Mouse (Mus musculus) embryonic facial prominence, embryonic 12.5 days (tissue): ENCODE results near the gene Hoxc11. TPM values are rescaled to one million over a fixed set of nuclear protein-coding genes. Genes with fewer than 3 reads are reported as not detected.

Experiments
- ATAC-seq: fragments of 200-750 bp; cut with Nextera tagmentation; 2 replicates; pipeline ENCODE4 v1.8.0; 2017; ENCODE audit not compliant: insufficient number of reproducible peaks, insufficient read depth, low FRiP score, low TSS enrichment
- H3K27ac ChIP-seq: fragments of 300-500 bp; sonication (generic); 2 replicates; pipeline ENCODE4 v1.5.1; 2016; ENCODE audit warnings: mild to moderate bottlenecking
- H3K27me3 ChIP-seq: fragments of 300-500 bp; sonication (generic); 2 replicates; pipeline ENCODE4 v1.6.1; 2016; ENCODE audit warnings: mild to moderate bottlenecking, moderate library complexity
- H3K36me3 ChIP-seq: fragments of 300-500 bp; sonication (generic); 2 replicates; pipeline ENCODE4 v1.6.1; 2016; ENCODE audit warnings: mild to moderate bottlenecking
- H3K4me1 ChIP-seq: fragments of 300-500 bp; sonication (generic); 2 replicates; pipeline ENCODE4 v1.6.1; 2016
- H3K4me2 ChIP-seq: fragments of 300-500 bp; sonication (generic); replicated peaks from 2 replicates; pipeline ENCODE4 v1.6.1; 2016; ENCODE audit warnings: mild to moderate bottlenecking, moderate library complexity
- H3K4me3 ChIP-seq: fragments of 300-500 bp; sonication (generic); 2 replicates; pipeline ENCODE4 v1.5.1; 2016; ENCODE audit warnings: mild to moderate bottlenecking
- H3K9ac ChIP-seq: fragments of 300-500 bp; sonication (generic); 2 replicates; pipeline ENCODE4 v1.6.1; 2016; ENCODE audit warnings: mild to moderate bottlenecking, moderate library complexity
- H3K9me3 ChIP-seq: fragments of 300-500 bp; sonication (generic); 2 replicates; pipeline ENCODE4 v1.6.1; 2016; ENCODE audit warnings: mild to moderate bottlenecking, moderate library complexity
- WGBS: fragments of 180-500 bp; shearing (Covaris S2); methylation state at CpG from one replicate; pipeline ENCODE4 v1.1.7; 2016; 5-methylcytosine and 5-hydroxymethylcytosine counted together
- polyA plus RNA-seq: library from polyadenylated mRNA; unstranded; fragments of >200 nt; fragmentation: Nextera tagmentation; extraction: Ambion mirVana; gene quantifications from 2 replicates; pipeline ENCODE4 v1.2.1, GENCODE M21; 2016

Gene Hoxc11
- polyA plus RNA-seq, 1 experiment from 2014 or later: not detected

- no peaks in the 10 kb centered on the region for H3K9me3 ChIP-seq
- H3K36me3 ChIP-seq: no peaks in the 10 kb centered on the region
- 2% methylated on average over 85 of the region's 88 CpGs for WGBS
- peak within 1 kb of the TSS; percentile 17 for H3K4me2 ChIP-seq
- H3K9ac ChIP-seq: no peak within 1 kb of the TSS
- H3K4me3 ChIP-seq: peak within 1 kb of the TSS; percentile 16
- H3K4me1 ChIP-seq: peaks cover 4% of the 10 kb centered on the region; the same call in 1 of the 2 replicates
- no peak within 1 kb of the TSS for H3K27ac ChIP-seq
- H3K27me3 ChIP-seq: peaks cover 98% of the 10 kb centered on the region
- ATAC-seq: no peak
These were observed 32.9 kb upstream of the Hoxc11 start, which contains the start of gene Hoxc13 for GRCm38 (mm10) chr15:102921053-102922011. Gene Hoxc13 (plus strand): TSS chr15:102921103.

DNA sequence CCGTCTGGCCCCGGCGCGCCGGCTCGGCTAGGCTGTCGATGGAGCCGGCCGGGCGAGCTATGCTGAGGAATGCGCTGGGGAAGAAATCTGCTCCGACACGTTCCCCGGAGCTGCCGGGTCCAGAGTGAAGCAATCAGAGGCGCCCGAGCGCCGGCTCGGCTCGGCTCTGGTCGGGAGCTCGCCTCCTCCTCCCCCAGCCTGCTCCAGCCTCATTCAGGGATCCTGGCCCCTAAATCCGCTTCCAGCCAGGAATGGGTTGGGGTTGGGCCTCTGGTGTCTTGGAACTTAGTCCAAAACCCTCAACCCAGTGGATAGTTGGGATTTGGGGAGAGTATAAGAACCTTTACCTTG is 32.2 kb upstream of the Hoxc11 start:
- Histone ChIP-seq H3K9ac (no peak overlapping the region), H3K4me1 (peaks cover 4% of the 10 kb centered on the region; the same call in 1 of the 2 replicates), H3K4me3 (no peak overlapping the region), H3K27ac (no peak overlapping the region), H3K4me2 (no peak overlapping the region), H3K27me3 (peaks cover 96% of the 10 kb centered on the region), H3K9me3 (no peaks in the 10 kb centered on the region), H3K36me3 (no peaks in the 10 kb centered on the region)
- under 1% methylated on average over 20 of the region's 24 CpGs for WGBS
- no peak for ATAC-seq

DNA sequence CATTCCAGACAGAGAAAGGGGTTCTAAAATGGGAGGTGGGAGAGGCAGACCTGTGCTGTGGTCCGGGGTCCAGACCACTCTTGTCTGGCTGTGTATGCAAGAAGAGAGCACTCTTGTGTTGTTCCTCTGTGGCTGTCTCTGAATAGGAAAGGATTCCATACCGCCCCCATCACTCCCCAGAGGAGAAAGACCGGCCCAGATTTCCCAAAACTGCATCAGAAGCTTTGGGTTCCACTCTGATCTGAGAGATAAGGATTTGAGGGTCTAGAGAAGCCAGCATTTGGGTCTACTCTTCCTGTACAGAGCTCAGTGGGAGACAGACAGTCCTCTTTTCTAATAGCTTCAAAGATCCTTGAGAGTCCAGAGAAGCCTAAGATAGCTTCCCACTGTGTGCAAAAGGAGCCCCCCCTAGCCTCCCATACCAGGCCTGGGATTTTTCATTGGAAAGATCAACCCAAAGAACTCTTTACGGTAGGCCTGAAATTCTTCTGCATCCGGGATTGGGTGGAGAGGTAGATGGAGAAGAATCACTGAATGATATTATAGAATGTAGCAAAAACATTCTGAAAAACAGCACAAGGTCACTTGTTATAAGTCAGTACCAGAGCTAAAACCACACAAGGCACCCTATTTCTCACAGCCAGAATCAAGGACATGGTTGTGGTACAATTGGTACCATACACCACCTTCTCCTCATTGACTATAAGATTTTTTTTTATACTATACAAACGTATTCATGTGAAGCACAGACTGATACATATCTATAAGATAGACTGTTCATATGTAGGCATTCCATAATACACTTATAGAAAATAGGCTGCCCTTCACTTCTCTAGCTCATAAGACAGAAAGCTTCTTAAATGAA is 31.4 kb upstream of the Hoxc11 start:
- Histone ChIP-seq H3K27me3 (peaks cover 96% of the 10 kb centered on the region), H3K4me1 (peaks cover 4% of the 10 kb centered on the region; the same call in 1 of the 2 replicates), H3K9me3 (no peaks in the 10 kb centered on the region), H3K36me3 (no peaks in the 10 kb centered on the region), H3K4me2 (no peak overlapping the region), H3K27ac (no peak overlapping the region), H3K9ac (no peak overlapping the region), H3K4me3 (no peak overlapping the region)
- no peak for ATAC-seq
- WGBS: 8% methylated on average over 6 of the region's 6 CpGs

DNA sequence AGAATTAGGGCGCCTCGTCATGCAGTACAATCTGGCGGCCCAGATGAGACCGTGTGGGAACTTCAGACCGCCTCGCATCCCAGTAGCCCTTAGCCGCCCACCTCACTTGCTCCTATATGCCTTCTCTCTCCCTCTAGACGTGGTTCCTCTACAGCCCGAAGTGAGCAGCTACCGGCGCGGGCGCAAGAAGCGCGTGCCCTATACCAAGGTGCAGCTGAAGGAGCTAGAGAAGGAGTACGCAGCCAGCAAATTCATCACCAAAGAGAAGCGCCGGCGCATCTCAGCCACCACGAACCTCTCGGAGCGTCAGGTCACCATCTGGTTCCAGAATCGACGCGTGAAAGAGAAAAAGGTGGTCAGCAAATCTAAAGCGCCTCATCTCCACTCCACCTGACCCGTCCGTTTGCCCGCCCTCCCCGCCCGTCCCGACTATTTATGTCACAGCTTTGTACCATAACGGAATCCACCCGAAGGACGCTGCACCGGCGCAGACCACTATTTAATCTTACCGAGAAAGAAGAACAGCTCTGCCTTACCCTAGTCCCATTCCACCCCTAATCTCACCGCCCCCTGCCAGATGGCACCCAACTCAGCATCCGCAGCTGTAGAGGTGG is 27.1 kb upstream of the Hoxc11 start:
- Histone ChIP-seq H3K27ac (no peak overlapping the region), H3K4me2 (no peak overlapping the region), H3K4me1 (no peaks in the 10 kb centered on the region), H3K4me3 (no peak overlapping the region), H3K27me3 (peaks cover 96% of the 10 kb centered on the region), H3K9ac (no peak overlapping the region), H3K36me3 (no peaks in the 10 kb centered on the region), H3K9me3 (no peaks in the 10 kb centered on the region)
- ATAC-seq: no peak
- WGBS: 1% methylated on average over 40 of the region's 40 CpGs

- ATAC-seq: no peak
- H3K9me3 ChIP-seq: no peaks in the 10 kb centered on the region
- no peak overlapping the region for H3K27ac ChIP-seq
- no peak overlapping the region for H3K4me3 ChIP-seq
- no peaks in the 10 kb centered on the region for H3K36me3 ChIP-seq
- H3K4me2 ChIP-seq: no peak overlapping the region
- 2% methylated on average over 23 of the region's 23 CpGs for WGBS
- peaks cover 99% of the 10 kb centered on the region for H3K27me3 ChIP-seq
- no peak overlapping the region for H3K9ac ChIP-seq
- H3K4me1 ChIP-seq: no peaks in the 10 kb centered on the region
These were observed 22.4 kb upstream of the Hoxc11 start for GRCm38 (mm10) chr15:102931706-102932358.

- Histone ChIP-seq H3K4me1 (no peaks in the 10 kb centered on the region), H3K9me3 (no peaks in the 10 kb centered on the region), H3K27me3 (peaks cover 98% of the 10 kb centered on the region), H3K4me3 (no peak overlapping the region), H3K27ac (no peak overlapping the region), H3K4me2 (no peak overlapping the region), H3K36me3 (no peaks in the 10 kb centered on the region), H3K9ac (no peak overlapping the region)
- WGBS: 1% methylated on average over 12 of the region's 12 CpGs
- no peak for ATAC-seq
These were observed 19.8 kb upstream of the Hoxc11 start for GRCm38 (mm10) chr15:102934438-102934837.

- under 1% methylated on average over 27 of the region's 27 CpGs for WGBS
- ATAC-seq: no peak
- Histone ChIP-seq H3K27me3 (peaks cover 98% of the 10 kb centered on the region), H3K27ac (no peak overlapping the region), H3K9me3 (no peaks in the 10 kb centered on the region), H3K4me2 (no peak overlapping the region), H3K9ac (no peak overlapping the region), H3K36me3 (no peaks in the 10 kb centered on the region), H3K4me1 (no peaks in the 10 kb centered on the region), H3K4me3 (no peak overlapping the region)
These were observed 19.3 kb upstream of the Hoxc11 start for GRCm38 (mm10) chr15:102934897-102935296.

- H3K36me3 ChIP-seq: no peaks in the 10 kb centered on the region
- no peak within 1 kb of the TSS for H3K9ac ChIP-seq
- H3K27me3 ChIP-seq: peaks cover 98% of the 10 kb centered on the region
- no peak within 1 kb of the TSS for H3K4me3 ChIP-seq
- H3K27ac ChIP-seq: no peak within 1 kb of the TSS
- no peak for ATAC-seq
- no peak within 1 kb of the TSS for H3K4me2 ChIP-seq
- 3% methylated on average over 31 of the region's 31 CpGs for WGBS
- H3K9me3 ChIP-seq: no peaks in the 10 kb centered on the region
- no peaks in the 10 kb centered on the region for H3K4me1 ChIP-seq
These were observed 17.8 kb upstream of the Hoxc11 start, which contains the start of gene Hoxc12 for GRCm38 (mm10) chr15:102936279-102936972. Gene Hoxc12 (plus strand): TSS chr15:102936757.

DNA sequence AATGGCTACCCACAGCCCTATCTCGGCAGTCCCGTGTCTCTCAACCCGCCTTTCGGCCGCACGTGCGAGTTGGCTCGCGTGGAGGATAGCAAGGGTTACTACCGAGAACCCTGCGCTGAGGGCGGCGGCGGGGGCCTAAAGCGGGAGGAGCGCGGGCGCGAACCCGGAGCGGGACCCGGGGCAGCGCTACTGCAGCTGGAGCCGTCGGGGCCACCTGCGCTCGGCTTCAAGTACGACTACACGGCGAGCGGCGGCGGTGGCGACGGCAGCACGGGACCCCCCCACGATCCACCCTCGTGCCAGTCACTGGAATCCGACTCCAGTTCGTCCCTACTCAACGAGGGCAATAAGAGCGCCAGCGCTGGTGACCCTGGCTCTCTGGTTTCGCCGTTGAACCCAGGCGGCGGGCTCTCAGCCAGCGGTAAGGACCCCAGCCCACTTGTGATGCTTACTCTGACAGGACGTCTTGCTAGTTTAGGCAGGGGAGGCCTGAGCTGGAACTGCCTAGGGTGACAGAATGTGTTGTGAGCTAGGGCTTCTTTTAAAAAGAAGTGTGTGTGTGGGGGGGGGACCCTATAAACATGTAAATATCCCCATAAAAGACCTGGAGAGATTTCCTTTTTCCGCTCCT is 17.1 kb upstream of the Hoxc11 start:
- Histone ChIP-seq H3K4me3 (no peak overlapping the region), H3K4me2 (no peak overlapping the region), H3K9ac (no peak overlapping the region), H3K36me3 (no peaks in the 10 kb centered on the region), H3K27ac (no peak overlapping the region), H3K27me3 (peaks cover 98% of the 10 kb centered on the region), H3K4me1 (no peaks in the 10 kb centered on the region), H3K9me3 (no peaks in the 10 kb centered on the region)
- no peak for ATAC-seq
- WGBS: 1% methylated on average over 50 of the region's 50 CpGs

DNA sequence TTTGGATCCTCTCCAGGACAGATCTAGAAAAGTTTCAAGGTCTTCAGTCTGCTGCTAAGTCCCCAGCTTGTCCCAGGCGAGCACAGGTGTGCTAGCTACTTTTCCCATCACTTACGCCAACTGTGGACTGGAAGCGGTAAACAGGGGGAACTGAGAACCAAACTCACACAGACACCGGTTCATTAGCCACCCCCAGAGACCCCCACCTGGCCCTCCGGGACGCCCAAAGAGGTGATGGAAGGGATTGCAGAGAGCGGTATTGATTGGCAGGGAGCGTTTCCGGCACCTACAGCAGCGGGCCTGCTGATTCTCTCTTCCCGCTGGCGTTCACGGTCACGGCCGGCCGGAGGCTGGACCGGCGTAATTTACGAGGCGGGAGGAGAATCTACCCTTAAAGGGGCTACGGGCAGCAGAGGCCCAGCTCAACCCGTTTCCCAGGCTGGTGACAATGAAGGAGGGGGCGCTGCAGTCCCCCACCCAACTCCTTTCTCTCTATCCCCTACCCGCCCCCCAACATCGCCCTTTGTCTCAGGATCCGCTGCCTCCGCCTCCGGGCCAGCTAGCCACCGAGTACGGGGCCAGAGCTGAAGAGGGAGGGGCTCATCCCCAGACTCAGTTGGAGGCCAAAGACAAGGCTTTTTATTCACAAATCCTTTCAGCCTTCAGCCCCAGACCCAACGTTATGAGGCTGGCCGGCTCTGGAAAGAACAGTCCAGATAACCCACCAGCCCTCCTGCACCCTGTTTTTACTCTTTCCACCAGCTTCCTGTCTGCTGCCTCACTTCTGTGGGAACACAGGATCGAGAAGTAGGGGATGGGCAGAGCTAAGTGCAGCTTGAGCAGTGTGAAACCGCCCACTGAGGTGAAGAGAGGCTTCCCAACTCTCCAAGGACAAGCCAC is 14.7 kb upstream of the Hoxc11 start:
- Histone ChIP-seq H3K27me3 (peaks cover 97% of the 10 kb centered on the region), H3K27ac (no peak overlapping the region), H3K4me3 (no peak overlapping the region), H3K9me3 (no peaks in the 10 kb centered on the region), H3K4me2 (no peak overlapping the region), H3K36me3 (no peaks in the 10 kb centered on the region), H3K4me1 (no peaks in the 10 kb centered on the region), H3K9ac (no peak overlapping the region)
- ATAC-seq: no peak
- under 1% methylated on average over 34 of the region's 34 CpGs for WGBS
